Mouse (Mus musculus) limb, embryonic 13.5 days (tissue): ENCODE measurements at regions not wholly inside any gene's neighbourhood (a gene's known extent, or its start where the extent isn't known, plus 50 kb on each side); places are given as distances from the start of the nearest gene placed in this dataset.
A peak's percentile ranks its signal among the peaks of the same experiment; 100 is the strongest.

Experiments used
- ATAC-seq: fragments of 200-750 bp; cut with Nextera tagmentation; 2 replicates; pipeline ENCODE4 v1.8.0; 2017; ENCODE audit warnings: low read depth, moderate number of reproducible peaks, moderate TSS enrichment; ENCODE audit not compliant: low FRiP score
- H3K27ac ChIP-seq: fragments of 300-500 bp; sonication (generic); 2 replicates; pipeline ENCODE4 v1.5.1; 2015; ENCODE audit warnings: inconsistent platforms, mild to moderate bottlenecking, moderate library complexity
- H3K27me3 ChIP-seq: fragments of 300-500 bp; sonication (generic); 2 replicates; pipeline ENCODE4 v1.6.1; 2015; ENCODE audit warnings: mild to moderate bottlenecking, inconsistent platforms
- H3K36me3 ChIP-seq: fragments of 300-500 bp; sonication (generic); 2 replicates; pipeline ENCODE4 v1.6.1; 2015; ENCODE audit warnings: inconsistent platforms, mild to moderate bottlenecking, moderate library complexity
- H3K4me1 ChIP-seq: fragments of 300-500 bp; sonication (generic); 2 replicates; pipeline ENCODE4 v1.6.1; 2015; ENCODE audit warnings: inconsistent platforms
- H3K4me2 ChIP-seq: fragments of 300-500 bp; sonication (generic); replicated peaks from 2 replicates; pipeline ENCODE4 v1.6.1; 2015; ENCODE audit warnings: inconsistent platforms, mild to moderate bottlenecking, moderate library complexity
- H3K4me3 ChIP-seq: fragments of 300-500 bp; sonication (generic); 2 replicates; pipeline ENCODE4 v1.5.1; 2015; ENCODE audit warnings: moderate library complexity, mild to moderate bottlenecking, inconsistent platforms
- H3K9ac ChIP-seq: fragments of 300-500 bp; sonication (generic); 2 replicates; pipeline ENCODE4 v1.6.1; 2015; ENCODE audit warnings: mild to moderate bottlenecking, inconsistent platforms
- H3K9me3 ChIP-seq: fragments of 300-500 bp; sonication (generic); 2 replicates; pipeline ENCODE4 v1.6.1; 2016; ENCODE audit warnings: inconsistent platforms
- WGBS: fragments of 180-500 bp; shearing (Covaris S2); methylation state at CpG from one replicate; pipeline ENCODE4 v1.1.7; 2015; 5-methylcytosine and 5-hydroxymethylcytosine counted together

DNA sequence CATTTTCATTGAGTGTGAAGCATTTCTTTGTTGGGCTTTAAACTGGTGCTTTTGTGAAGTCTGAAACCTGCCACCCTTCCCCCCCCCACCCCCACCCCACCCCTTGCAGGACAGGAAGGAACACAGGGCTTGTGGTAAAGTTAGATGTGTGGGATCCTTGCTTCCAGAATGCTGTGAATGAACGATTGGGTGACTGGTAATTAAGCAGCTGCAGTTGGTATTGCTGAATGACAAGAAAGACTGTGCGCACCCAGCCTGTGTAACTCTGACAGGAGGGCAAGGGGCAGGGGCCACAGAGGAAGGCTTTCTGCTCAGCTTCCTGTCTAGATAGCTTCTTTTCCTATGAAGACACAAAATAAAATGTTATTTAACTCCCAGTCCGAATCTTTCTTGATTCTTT, 300.1 kb upstream of the Auts2 start:
- Histone ChIP-seq H3K4me2 (no peak overlapping the region), H3K4me1 (peaks cover 4% of the 10 kb centered on the region; the same call in 1 of the 2 replicates), H3K9ac (no peak overlapping the region), H3K27ac (no peak overlapping the region), H3K9me3 (peaks cover 7% of the 10 kb centered on the region; the same call in 1 of the 2 replicates), H3K4me3 (no peak overlapping the region), H3K27me3 (0 out of 2 replicates have a peak, but pooled peaks cover 4% of the 10 kb centered on the region), H3K36me3 (no peaks in the 10 kb centered on the region)
- no peak for ATAC-seq
- 54% methylated on average over 3 of the region's 3 CpGs for WGBS

- Histone ChIP-seq H3K4me3 (no peak overlapping the region), H3K9me3 (peaks cover 7% of the 10 kb centered on the region; the same call in 1 of the 2 replicates), H3K4me2 (no peak overlapping the region), H3K27me3 (0 out of 2 replicates have a peak, but pooled peaks cover 4% of the 10 kb centered on the region), H3K27ac (no peak overlapping the region), H3K36me3 (no peaks in the 10 kb centered on the region), H3K9ac (no peak overlapping the region), H3K4me1 (peaks cover 8% of the 10 kb centered on the region)
- no peak for ATAC-seq
- WGBS = 90% methylated on average over 3 of the region's 3 CpGs
These were observed 298.6 kb upstream of the Auts2 start for GRCm38 (mm10) chr5:132841794-132842193.

- Histone ChIP-seq H3K4me1 (peaks cover 5% of the 10 kb centered on the region; the same call in 1 of the 2 replicates), H3K27ac (no peak overlapping the region), H3K4me3 (no peak overlapping the region), H3K9ac (no peak overlapping the region), H3K9me3 (peaks cover 2% of the 10 kb centered on the region; the same call in 1 of the 2 replicates), H3K36me3 (no peaks in the 10 kb centered on the region), H3K4me2 (no peak overlapping the region), H3K27me3 (0 out of 2 replicates have a peak, but pooled peaks cover 12% of the 10 kb centered on the region)
- 23% methylated on average over 2 of the region's 2 CpGs for WGBS
- 0 out of 2 replicates have a peak, but pooled peaks have one; percentile 11 for ATAC-seq
These were observed 294.3 kb upstream of the Auts2 start for GRCm38 (mm10) chr5:132837420-132837819.

DNA sequence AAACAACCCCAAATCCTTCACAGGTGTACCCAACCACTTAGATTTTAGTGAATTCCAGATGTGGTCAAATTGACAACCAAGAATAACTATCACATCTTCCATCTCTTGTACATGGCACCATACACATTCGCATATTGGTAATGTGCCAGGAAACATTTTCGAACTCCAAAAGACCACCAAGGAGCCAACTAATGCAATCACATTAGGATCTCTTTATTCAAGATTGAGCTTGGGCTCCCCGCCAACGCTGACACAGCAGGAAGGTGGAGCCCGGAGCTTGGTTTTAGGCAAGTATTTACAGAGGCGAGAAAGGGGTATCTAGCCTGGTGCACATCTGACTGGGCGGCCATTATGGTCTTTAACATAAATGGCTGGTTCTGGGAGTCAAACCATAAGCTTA, 285.8 kb upstream of the Auts2 start:
- H3K27me3 ChIP-seq = no peaks in the 10 kb centered on the region
- H3K27ac ChIP-seq = no peak overlapping the region
- H3K36me3 ChIP-seq = no peaks in the 10 kb centered on the region
- ATAC-seq = no peak
- H3K4me2 ChIP-seq = no peak overlapping the region
- peaks cover 20% of the 10 kb centered on the region for H3K4me1 ChIP-seq
- no peak overlapping the region for H3K4me3 ChIP-seq
- no peak overlapping the region for H3K9ac ChIP-seq
- no peaks in the 10 kb centered on the region for H3K9me3 ChIP-seq
- WGBS = 65% methylated on average over 7 of the region's 7 CpGs

- Histone ChIP-seq H3K4me2 (0 out of 2 replicates have a peak overlapping the region, but pooled peaks have one; percentile 19), H3K36me3 (no peaks in the 10 kb centered on the region), H3K27ac (no peak overlapping the region; the same call in 1 of the 2 replicates), H3K4me3 (no peak overlapping the region), H3K27me3 (no peaks in the 10 kb centered on the region), H3K4me1 (peaks cover 20% of the 10 kb centered on the region), H3K9me3 (no peaks in the 10 kb centered on the region), H3K9ac (no peak overlapping the region)
- peak; percentile 80 for ATAC-seq
- WGBS = 44% methylated on average over 10 of the region's 10 CpGs
These were observed 284.6 kb upstream of the Auts2 start for GRCm38 (mm10) chr5:132827555-132828333.

GRCm38 (mm10) chr5:132826009-132826408, 282.9 kb upstream of the Auts2 start:
- no peak overlapping the region for H3K4me3 ChIP-seq
- no peak overlapping the region for H3K9ac ChIP-seq
- no peak overlapping the region for H3K27ac ChIP-seq
- no peak for ATAC-seq
- WGBS = 79% methylated on average over 5 of the region's 5 CpGs
- no peak overlapping the region for H3K4me2 ChIP-seq
- no peaks in the 10 kb centered on the region for H3K9me3 ChIP-seq
- H3K4me1 ChIP-seq = peaks cover 20% of the 10 kb centered on the region
- no peaks in the 10 kb centered on the region for H3K27me3 ChIP-seq
- no peaks in the 10 kb centered on the region for H3K36me3 ChIP-seq

DNA sequence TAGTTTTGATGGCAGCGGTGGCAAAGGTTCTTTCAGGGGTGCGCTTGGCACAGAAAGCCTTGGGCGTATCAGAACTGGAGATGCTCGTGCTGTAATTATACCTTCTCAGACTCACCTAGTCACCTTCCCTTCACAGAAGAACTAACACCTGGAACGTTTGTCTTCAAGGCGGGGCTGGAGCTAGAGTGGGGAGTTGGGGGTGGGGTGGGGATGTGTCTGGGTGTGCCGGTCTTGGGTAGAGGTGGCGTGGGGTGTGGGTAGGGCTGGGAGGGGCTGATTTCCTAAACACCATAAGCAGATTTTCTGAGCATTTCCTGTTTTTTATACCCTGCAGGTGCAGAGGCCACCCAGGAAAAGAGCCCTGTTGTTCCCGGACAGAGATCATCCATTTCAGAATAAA, 274.5 kb upstream of the Auts2 start:
- Histone ChIP-seq H3K4me1 (0 out of 2 replicates have a peak, but pooled peaks cover 3% of the 10 kb centered on the region), H3K4me3 (no peak overlapping the region), H3K27me3 (no peaks in the 10 kb centered on the region), H3K9ac (no peak overlapping the region), H3K9me3 (no peaks in the 10 kb centered on the region), H3K36me3 (no peaks in the 10 kb centered on the region), H3K27ac (no peak overlapping the region), H3K4me2 (no peak overlapping the region)
- ATAC-seq = no peak
- 70% methylated on average over 9 of the region's 9 CpGs for WGBS

DNA sequence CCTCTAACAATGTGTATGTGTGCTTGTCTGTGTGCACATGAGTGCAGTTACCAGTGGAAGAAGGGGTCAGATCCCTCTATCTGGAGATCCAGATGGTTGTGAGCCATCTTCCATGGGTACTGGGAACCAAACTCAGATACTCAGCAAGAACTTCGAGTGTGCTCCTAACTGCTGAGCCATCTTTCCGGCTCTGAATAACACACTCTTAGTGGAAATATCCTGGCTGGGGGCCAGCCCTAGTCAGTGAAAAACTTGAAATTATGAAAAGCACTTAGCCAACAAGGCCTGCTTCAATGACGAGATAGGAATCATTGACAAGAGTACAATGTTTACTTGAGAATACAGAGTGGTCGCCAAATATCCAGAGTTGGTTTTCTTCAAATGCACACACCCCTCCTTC, 266.0 kb upstream of the Auts2 start:
- no peak overlapping the region for H3K27ac ChIP-seq
- H3K9ac ChIP-seq = no peak overlapping the region
- ATAC-seq = no peak
- H3K36me3 ChIP-seq = no peaks in the 10 kb centered on the region
- H3K9me3 ChIP-seq = peaks cover 8% of the 10 kb centered on the region; the same call in 1 of the 2 replicates
- no peak overlapping the region for H3K4me2 ChIP-seq
- H3K27me3 ChIP-seq = no peaks in the 10 kb centered on the region
- no peaks in the 10 kb centered on the region for H3K4me1 ChIP-seq
- H3K4me3 ChIP-seq = no peak overlapping the region
- 79% methylated on average over 4 of the region's 4 CpGs for WGBS

DNA sequence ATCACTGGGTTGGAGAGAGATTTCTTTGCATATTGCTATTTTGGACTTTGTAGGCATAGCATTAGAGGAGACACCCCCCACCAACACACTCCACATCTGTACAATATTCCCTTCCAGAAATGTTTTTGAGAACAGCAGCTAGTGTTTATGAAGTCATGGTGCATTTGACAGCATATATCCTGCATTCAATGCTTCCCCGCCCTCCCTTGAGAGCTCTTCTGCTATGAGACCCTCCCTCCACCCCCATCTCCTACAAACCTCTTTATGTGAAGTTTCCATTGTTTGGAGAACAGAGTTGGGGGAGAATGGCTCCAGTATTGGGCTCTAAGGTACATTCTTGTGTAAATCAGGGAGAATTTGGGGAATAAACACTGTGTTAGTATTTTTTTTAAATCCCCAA, 252.9 kb upstream of the Auts2 start:
- Histone ChIP-seq H3K4me1 (no peaks in the 10 kb centered on the region), H3K27ac (no peak overlapping the region), H3K9ac (no peak overlapping the region), H3K36me3 (no peaks in the 10 kb centered on the region), H3K27me3 (no peaks in the 10 kb centered on the region), H3K4me3 (no peak overlapping the region), H3K9me3 (peaks cover 5% of the 10 kb centered on the region; the same call in 1 of the 2 replicates), H3K4me2 (no peak overlapping the region)
- no peak for ATAC-seq
- 90% methylated on average over 1 of the region's 1 CpGs for WGBS

- H3K4me2 ChIP-seq = no peak overlapping the region
- ATAC-seq = no peak
These were observed 249.3 kb upstream of the Auts2 start for GRCm38 (mm10) chr5:132792484-132792883.

GRCm38 (mm10) chr5:132785291-132785690, 242.1 kb upstream of the Auts2 start:
- no peak overlapping the region for H3K4me2 ChIP-seq
- no peak overlapping the region for H3K4me3 ChIP-seq
- H3K36me3 ChIP-seq = no peaks in the 10 kb centered on the region
- H3K9me3 ChIP-seq = peaks cover 4% of the 10 kb centered on the region; the same call in 1 of the 2 replicates
- H3K27ac ChIP-seq = no peak overlapping the region
- 45% methylated on average over 3 of the region's 3 CpGs for WGBS
- no peak overlapping the region for H3K9ac ChIP-seq
- no peaks in the 10 kb centered on the region for H3K27me3 ChIP-seq
- ATAC-seq = no peak
- H3K4me1 ChIP-seq = peaks cover 19% of the 10 kb centered on the region

More at GRCm38 (mm10) chr5:132792484-132792883, 249.3 kb upstream of the Auts2 start:
- Histone ChIP-seq H3K36me3 (no peaks in the 10 kb centered on the region), H3K4me3 (no peak overlapping the region), H3K4me1 (no peaks in the 10 kb centered on the region), H3K9ac (no peak overlapping the region), H3K27ac (no peak overlapping the region), H3K27me3 (no peaks in the 10 kb centered on the region), H3K9me3 (peaks cover 4% of the 10 kb centered on the region; the same call in 1 of the 2 replicates)
- WGBS = 44% methylated on average over 5 of the region's 5 CpGs

- Histone ChIP-seq H3K9ac (no peak overlapping the region), H3K27ac (no peak overlapping the region), H3K4me2 (no peak overlapping the region), H3K9me3 (peaks cover 4% of the 10 kb centered on the region; the same call in 1 of the 2 replicates), H3K4me1 (peaks cover 19% of the 10 kb centered on the region), H3K27me3 (no peaks in the 10 kb centered on the region), H3K36me3 (no peaks in the 10 kb centered on the region), H3K4me3 (no peak overlapping the region)
- no peak for ATAC-seq
- WGBS = 52% methylated on average over 4 of the region's 4 CpGs
These were observed 241.6 kb upstream of the Auts2 start for GRCm38 (mm10) chr5:132784791-132785190.
